Comparison of ENCODE assay signal across 22 mouse cellular contexts in genomic region chr12:100845829-100846228, GRCm38 (mm10).
A peak's percentile ranks its signal among the peaks of the same experiment; 100 is the strongest.
DNase-seq lines count a peak whose midpoint lies in the region; ATAC-seq and TF ChIP-seq lines count a peak whose summit lies in the region.
"Had no signal": no experiment of that assay in that cellular context is flagged by ENCODE, and none has a peak within 500 bp of the region (broad histone marks: within the 10 kb centered on the region; RNA-seq: fewer than 3 reads in every experiment).

No protein-coding gene starts in this region.

- H3K4me1 ChIP-seq in intestine, postnatal 0 days (replicated peaks; ENCODE audit: control insufficient read depth, insufficient read depth, low read length) = no peaks in the 10 kb centered on the region
- H3K4me1 ChIP-seq in intestine, embryonic 15.5 days (replicated peaks) = no peaks in the 10 kb centered on the region
- H3K4me1 ChIP-seq: forebrain, embryonic 10.5 days; liver, embryonic 13.5 days; midbrain, embryonic 12.5 days had no signal

- 31% methylated on average over 2 of the region's 2 CpGs for WGBS in intestine, postnatal 0 days
- 32% methylated on average over 2 of the region's 2 CpGs for WGBS in intestine, embryonic 15.5 days

- peak; percentile 50 for TF ChIP-seq CTCF in intestine, postnatal 0 days (IDR thresholded peaks at IDR 0.05; ENCODE audit: low read depth)

- DNase-seq in cerebellum, adult 9-11 months = peak; percentile 1
- DNase-seq in cerebellum, postnatal 14 days = no peak
- peak; percentile 56 for DNase-seq in retina, embryonic 14.5 days (ENCODE audit: low spot score)
- no peak for DNase-seq in retina, postnatal 1 day
- DNase-seq in layer of hippocampus, adult 9-10 months (ENCODE audit: low spot score) = no peak
- DNase-seq: adrenal gland, postnatal 36 days; cerebellum, postnatal 36 days; heart, adult 18-20 months; heart, postnatal 36 days; kidney, postnatal 10 days; left cerebral cortex, postnatal 4 days; liver, embryonic 13.5 days; lung, postnatal 4 days; right cerebral cortex, postnatal 14 days; thymus, postnatal 36 days had no signal

- H3K36me3 ChIP-seq in intestine, postnatal 0 days (ENCODE audit: control insufficient read depth, insufficient read depth) = no peaks in the 10 kb centered on the region
- H3K36me3 ChIP-seq in intestine, embryonic 15.5 days = no peaks in the 10 kb centered on the region
- H3K36me3 ChIP-seq: forebrain, embryonic 10.5 days; liver, embryonic 13.5 days; midbrain, embryonic 12.5 days had no signal

- no peak for ATAC-seq in intestine, postnatal 0 days
- ATAC-seq in intestine, embryonic 15.5 days = no peak
- no peak for ATAC-seq in cerebellum, adult (ENCODE audit: insufficient number of reproducible peaks, low FRiP score, low TSS enrichment)
- ATAC-seq: activated CD4-positive, CD25-positive, alpha-beta regulatory T cell, adult 4 months; inflammation-experienced regulatory T-cells, adult 6 months had no signal

- H3K9ac ChIP-seq in intestine, postnatal 0 days (ENCODE audit: low read depth, low read length) = no peak overlapping the region
- H3K9ac ChIP-seq in intestine, embryonic 15.5 days = no peak overlapping the region
- H3K9ac ChIP-seq: liver, embryonic 13.5 days; midbrain, embryonic 12.5 days had no signal

- H3K4me2 ChIP-seq in intestine, postnatal 0 days (replicated peaks; ENCODE audit: low read depth) = no peak overlapping the region
- no peak overlapping the region for H3K4me2 ChIP-seq in intestine, embryonic 15.5 days (replicated peaks)
- H3K4me2 ChIP-seq: liver, embryonic 13.5 days; midbrain, embryonic 12.5 days had no signal

- no peaks in the 10 kb centered on the region for H3K27me3 ChIP-seq in intestine, postnatal 0 days (replicated peaks; ENCODE audit: control insufficient read depth, insufficient read depth, low read length)
- H3K27me3 ChIP-seq in intestine, embryonic 15.5 days (replicated peaks) = no peaks in the 10 kb centered on the region
- H3K27me3 ChIP-seq: liver, embryonic 13.5 days; midbrain, embryonic 12.5 days had no signal

- no peaks in the 10 kb centered on the region for H3K9me3 ChIP-seq in intestine, postnatal 0 days (ENCODE audit: control insufficient read depth)
- H3K9me3 ChIP-seq in intestine, embryonic 15.5 days = no peaks in the 10 kb centered on the region
- H3K9me3 ChIP-seq: forebrain, embryonic 10.5 days; liver, embryonic 13.5 days; midbrain, embryonic 12.5 days had no signal

- no peak overlapping the region for H3K27ac ChIP-seq in intestine, postnatal 0 days (ENCODE audit: low read depth, low read length)
- H3K27ac ChIP-seq in intestine, embryonic 15.5 days = no peak overlapping the region
- H3K27ac ChIP-seq: forebrain, embryonic 10.5 days; liver, embryonic 13.5 days; midbrain, embryonic 12.5 days had no signal

- no peak overlapping the region for H3K4me3 ChIP-seq in intestine, postnatal 0 days (ENCODE audit: low read depth, low read length)
- H3K4me3 ChIP-seq in intestine, embryonic 15.5 days (replicated peaks) = no peak overlapping the region
- H3K4me3 ChIP-seq: forebrain, embryonic 10.5 days; liver, embryonic 13.5 days; midbrain, embryonic 12.5 days had no signal

Comparison
In these comparisons a context has a peak if more than half of its experiments do, and no peak if none do; other contexts are left out.
1. DNase-seq: peak in cerebellum, adult 9-11 months (single experiment) and retina, embryonic 14.5 days (single experiment); none in cerebellum, postnatal 14 days (0 of 2), retina, postnatal 1 day (single experiment) and layer of hippocampus, adult 9-10 months (single experiment).